Mouse (Mus musculus): Measurements from ENCODE around the gene Adamts9.

DNA sequence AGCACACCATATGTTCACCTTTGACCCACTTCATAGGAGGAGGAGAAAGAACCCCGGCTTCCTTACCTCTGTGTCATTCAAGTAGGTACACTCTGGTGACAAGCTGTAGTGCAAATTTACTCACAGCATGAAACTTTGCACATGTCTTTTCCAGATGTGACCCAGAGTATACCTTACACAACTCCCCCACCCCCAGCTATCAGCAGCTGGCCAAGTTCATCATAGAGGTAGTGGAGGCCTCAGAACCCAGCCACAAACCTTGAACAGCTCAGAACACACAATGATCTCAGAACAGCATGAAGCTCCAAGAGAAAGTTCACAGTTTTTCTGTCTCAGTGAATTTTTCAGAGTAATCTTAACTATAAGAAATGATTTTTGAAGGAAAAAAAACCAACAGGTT lies 51.8 kb downstream of the Adamts9 start:
- TF ChIP-seq POLR2A (IDR thresholded peaks at IDR 0.05; ENCODE audit: low read depth, low read length): no peak
- TF ChIP-seq EP300 (IDR thresholded peaks at IDR 0.05; ENCODE audit: low read length): no peak
